Mouse (Mus musculus) c-Kit-positive CD71-positive TER-119-positive erythroid progenitor cells, embryonic 14.5 days (primary cell): Measurements from ENCODE around the gene Phox2a.
A peak's percentile ranks its signal among the peaks of the same experiment; 100 is the strongest.

Experiments used
- DNase-seq: peaks from one replicate; pipeline ENCODE4 v3.0.0-alpha.2; 2013; ENCODE audit warnings: low spot score

The Phox2a gene

DNA sequence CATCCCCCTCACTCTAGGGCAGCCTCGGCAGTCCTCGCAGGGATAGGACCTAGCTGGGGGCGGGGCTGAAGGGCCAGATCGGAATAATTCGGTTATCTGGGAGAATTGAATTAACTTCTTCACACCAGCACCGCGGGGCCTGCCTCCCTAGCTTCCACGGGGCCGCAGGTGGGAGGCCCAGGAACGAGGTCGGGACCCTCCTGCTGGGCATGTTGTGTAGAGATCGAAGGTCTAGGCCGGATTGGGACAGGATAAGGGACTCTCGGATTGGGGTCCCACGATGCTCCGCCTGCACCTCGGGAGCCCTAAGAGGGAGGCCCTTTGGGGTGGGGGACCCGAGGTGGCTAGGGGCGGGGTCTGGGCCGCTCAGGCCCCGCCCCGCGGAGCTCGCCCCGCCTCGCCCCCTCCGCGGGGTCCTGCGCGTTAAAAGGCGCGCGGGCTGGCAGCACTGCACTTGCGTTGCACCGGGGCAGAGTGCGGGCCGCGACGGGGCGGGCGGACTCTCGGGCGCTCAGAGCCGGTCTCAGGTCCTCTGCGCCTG, at the start of gene Phox2a:
TSS of gene Phox2a (plus strand) at position 453 of the 541 bp plus-strand sequence.
- no peak for DNase-seq

DNA sequence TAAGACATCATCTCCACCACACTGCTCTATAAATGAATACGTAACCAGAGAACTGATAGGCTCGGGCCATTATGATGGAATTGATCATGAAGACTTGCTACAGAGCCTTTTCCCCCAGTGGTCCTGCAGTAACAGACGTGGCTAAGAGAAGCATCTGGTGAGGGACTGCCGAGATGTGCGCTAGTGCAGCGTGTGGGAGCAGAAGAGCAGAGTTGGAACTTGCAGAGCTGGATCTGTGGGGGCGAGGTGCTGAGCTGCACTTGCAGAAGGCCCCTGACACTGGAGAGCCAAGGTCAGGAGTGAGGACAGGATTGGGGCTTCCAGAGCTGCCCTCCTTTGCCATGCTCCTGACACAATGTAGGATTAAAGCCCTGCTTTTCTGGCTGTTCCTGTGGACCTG, 48.1 kb upstream of the Phox2a start:
- DNase-seq = no peak

DNA sequence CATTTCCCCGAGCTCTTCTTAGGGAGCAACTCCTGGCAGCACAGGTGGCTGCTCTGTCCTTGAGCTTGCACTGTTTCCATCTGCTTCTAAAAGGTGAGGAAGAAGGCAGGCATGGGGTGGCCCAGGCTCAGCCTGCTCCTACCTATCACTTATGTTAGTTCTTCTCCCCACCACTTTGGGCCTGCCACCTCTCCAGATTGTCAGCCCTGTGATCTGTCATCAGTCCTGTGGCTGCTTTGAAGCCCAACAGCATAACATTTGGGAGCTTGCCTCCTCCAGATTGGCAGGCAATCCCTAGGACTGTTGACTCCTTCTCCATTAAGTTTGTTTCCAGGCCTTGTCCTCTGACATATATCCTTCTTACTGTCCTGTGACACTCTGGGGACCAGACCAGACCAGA, 46.5 kb upstream of the Phox2a start:
- DNase-seq = no peak

DNA sequence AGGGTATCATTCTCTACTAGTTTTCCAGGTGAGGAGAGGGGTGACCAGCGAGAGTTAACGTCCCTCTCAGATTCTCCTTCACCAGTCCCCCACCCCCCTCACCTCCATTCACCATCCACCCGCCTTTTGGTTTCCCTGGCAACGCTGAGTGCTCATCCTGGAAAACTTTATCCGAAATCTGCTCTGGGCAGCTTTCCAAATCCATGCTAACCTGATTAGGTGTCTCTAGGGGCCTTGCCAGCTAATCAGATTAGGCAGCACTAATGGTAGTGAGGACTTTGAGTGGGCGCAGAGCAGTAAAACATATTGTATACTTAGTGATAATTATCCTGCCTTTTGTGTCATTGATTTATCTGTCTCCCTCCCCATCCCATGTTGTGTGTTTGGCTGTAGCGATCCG, 45.4 kb upstream of the Phox2a start:
- DNase-seq = no peak

DNA sequence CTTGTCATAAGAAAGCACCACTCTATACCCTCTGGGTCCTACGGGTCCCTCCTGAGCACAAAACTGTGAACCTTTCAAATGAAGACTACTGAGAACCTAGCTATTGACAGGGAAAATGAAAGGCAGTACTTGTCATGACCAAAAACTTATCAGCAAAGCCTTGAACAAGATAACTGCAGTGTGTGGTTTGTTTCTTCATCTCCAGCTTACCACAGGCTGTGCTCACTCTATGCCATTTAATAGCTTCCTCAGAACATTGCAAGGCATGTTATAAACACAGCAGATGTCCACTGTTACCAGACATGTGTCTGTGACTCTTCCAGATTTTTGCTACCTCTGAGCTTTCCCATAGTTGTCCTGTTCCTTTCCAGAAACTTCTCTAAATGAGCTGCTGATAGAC, 41.1 kb upstream of the Phox2a start:
- DNase-seq = no peak

DNA sequence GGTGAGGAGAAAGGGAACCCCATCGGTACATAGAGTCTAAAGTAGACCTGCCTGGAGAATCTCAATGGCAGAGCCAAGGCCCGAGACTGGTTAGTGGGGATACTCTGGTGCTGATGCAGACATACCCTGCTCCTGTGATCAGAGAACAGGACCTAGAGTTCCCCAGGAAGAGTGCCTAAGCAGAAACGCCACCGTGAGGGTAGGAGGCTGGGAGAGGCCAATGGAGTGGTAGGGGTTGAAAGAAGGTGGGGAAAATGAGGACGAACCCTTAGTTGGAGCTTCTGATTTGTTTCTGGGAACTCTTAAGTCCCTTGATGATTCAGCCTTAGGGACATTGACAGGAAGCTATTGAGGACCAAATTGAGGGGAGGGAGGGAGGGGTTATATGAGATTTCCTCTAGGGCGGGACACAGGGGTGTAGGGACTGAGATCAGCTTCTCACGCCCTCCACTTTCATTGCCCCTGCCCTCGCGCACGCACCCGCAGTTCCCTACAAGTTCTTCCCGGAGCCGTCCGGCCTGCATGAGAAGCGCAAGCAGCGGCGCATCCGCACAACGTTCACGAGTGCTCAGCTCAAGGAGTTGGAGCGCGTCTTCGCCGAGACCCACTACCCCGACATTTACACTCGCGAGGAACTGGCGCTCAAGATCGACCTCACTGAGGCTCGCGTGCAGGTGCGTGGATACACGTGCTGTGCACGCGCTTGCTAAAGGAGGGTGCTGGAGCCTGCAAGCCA, 2.4 kb downstream of the Phox2a start:
- no peak for DNase-seq

DNA sequence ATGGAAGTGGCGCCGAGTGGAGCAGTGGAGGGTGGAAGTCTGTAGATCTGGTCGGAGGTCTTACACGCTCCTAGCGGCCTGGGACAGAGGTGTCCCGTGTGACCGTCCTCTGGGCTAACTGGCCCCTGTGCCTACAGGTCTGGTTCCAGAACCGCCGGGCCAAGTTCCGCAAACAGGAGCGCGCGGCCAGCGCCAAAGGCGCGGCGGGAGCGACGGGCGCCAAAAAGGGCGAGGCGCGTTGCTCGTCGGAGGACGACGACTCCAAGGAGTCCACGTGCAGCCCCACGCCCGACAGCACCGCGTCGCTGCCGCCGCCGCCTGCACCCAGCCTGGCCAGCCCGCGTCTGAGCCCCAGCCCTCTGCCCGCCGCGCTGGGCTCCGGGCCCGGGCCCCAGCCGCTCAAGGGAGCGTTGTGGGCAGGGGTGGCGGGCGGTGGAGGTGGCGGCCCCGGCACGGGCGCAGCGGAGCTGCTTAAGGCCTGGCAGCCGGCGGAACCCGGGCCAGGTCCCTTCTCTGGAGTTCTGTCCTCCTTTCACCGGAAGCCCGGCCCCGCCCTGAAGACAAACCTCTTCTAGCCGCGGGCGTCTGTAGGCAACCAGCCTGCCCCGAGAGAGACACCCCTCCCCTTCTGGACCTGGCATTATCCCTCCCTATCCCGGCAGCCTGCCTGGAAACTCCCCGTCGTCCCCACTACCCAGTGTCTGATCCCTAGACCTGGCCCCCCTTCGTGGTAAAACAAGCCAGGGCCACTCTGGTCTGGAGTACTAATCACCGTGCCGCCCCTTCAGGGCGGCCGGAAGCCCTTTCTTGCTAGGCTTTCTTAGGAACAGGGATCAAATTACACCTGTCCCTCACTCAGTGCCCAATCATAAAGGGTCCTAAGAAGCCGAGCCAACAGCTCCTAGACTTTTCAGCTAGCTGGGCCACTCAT, 3.7 kb downstream of the Phox2a start:
- no peak for DNase-seq

DNA sequence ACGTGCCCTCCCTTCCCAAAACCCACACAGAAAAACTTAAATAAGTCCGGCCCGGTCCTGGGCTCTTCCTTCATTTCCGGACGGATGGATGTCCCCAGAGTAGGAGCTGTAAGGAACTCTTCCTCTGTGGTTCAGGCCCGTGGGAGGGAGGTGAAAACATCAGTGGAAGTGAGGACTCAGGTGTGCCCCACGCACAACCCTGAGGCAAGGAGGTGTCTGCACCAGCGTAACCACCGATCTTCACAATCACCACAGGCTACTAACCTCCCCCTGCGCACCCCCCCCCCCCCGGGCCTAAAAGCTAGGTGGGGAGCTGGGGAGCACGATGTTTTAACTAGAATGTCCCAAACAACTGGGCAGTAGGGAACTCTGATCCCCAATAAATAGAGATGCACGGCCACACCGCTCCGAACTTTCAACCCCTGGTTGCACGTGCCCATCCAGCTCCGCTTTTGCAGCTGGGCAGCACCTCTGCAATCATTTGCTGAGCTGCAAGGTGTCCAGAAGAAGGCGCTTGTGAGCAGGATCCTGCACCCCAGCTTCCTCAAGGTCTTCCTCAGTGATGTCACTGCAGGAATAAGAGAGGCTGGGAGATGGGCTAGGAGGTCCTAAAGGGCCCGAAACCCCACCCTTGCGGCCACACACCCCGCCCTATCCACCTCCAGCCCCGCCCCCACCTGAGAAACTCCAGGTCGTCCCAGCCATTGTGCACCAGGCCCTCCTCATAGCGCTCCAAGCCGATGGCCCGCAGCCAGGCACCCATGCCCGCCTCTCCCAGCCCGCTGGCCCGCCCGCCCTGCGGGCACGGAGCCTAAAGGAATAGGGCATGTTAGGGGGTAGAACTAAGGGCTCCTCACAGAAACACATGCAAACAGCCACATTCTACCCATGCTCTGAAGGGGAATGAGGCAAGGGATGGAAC, 5.0 kb downstream of the Phox2a start:
- DNase-seq = no peak

DNA sequence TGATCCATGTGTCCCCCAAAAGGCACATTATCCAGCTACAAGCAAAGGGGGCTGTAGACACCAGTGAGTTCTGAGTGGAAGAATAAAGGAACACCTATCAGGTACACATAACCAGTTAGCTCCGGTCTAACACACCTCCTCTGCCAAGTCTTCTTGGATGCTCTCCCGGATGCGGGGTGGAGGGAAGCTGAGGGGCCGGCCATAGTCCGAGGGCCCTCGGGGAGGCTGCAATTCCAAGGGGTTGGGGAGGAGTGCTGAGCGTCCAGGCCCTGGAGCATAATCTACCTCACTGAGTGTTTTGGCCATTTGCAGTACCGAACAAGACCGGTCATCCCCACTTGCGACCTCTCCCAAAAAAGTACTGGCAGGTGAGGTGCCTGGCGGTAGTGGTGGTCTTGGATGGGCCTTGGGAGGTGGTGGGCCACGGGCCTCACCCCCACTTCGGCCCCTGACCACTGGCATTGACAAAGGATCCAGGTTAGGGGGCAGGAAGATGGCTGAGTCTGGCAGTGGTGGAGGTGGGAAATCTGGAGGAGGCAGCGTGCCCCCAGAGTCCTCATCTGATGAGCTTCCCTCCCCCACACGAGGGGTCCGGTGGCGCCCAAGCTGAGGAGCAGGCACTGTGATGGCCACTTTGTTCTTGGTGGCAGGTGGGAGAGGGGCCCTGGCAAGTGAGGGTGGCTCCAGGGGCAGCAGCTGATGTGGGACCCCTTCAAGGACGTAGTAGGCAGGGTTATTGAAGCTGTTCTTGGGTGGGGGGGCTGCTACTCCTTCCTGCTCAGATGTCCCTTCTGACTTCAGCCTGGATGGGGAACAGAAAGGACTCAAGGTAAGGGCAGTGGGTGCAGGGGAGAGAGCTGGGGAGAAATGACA, 5.9 kb downstream of the Phox2a start:
- no peak for DNase-seq

DNA sequence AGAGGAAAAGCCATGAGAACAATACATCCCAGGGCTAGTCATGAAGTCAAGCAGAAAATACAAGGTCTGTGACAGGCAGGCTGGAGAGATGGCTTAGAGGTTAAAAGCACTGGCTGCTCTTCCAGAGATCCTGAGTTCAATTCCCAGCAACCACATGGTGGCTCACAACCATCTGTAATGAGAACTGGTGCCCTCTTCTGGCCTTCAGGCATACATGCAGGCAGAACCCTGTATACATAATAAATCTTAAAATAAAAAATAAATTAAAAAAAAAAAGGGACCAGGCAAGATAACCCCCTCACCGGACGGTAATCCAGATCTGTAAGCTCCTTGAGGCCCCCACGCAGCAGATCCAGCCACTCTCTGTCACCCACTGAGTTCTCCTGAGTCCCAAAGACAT, 12.3 kb downstream of the Phox2a start:
- DNase-seq = no peak

DNA sequence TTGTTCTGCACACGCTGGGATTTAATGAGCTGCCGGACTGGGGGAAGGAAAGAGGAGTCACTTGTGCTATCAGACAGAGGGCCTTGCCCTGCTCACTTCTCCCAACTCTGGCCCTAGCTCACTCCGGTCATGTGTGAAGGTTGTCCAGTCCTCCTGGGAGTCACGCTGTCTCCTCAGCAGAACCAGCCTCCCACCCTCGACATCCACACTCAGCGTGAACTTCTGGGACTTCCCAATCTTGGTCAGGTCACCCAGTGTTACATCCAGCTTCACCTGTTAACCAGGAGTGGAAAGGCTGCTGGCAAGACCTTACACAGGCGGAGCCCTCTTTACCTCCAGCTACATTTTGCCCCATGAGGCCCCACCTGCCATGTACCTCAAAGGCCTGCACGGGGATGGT, 13.3 kb downstream of the Phox2a start:
- no peak for DNase-seq

DNA sequence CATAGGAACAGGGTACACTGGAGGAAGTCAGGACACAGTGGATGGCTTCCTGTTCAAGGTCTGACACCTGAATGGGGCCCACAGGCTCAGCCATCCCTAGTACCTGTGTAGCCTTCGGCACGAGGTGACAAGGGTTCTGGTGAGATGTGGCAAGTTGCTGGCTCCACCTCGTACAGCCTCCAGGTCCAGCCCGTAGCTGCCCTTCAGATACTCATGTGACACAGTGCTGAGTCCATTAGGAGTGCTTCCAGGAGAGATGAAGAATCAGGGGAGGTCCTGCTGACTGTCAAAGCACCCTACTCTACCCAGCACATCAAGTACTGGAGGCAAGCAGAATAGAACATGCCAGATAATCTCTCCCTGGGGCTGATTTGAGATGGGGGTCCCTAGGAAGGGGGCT, 14.3 kb downstream of the Phox2a start:
- no peak for DNase-seq

DNA sequence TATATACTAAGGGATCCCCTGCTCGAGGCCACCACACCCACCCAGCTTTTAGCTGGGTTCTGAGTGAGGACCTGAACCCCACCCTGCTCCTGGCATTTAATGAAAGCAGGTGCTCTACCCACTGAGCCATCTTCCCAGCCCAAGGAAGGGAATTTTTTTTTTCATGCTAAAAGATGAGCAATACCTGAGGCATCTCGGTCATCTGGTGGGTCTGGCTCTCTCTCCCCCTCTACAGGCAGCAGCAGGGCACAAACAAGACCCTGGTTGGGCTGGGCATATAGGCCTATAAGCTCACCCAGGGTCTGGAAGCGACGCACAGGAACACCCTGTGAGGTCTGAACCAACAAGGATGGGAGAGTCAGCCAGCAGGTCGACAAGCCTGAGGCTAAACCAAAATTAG, 15.2 kb downstream of the Phox2a start:
- DNase-seq = no peak

DNA sequence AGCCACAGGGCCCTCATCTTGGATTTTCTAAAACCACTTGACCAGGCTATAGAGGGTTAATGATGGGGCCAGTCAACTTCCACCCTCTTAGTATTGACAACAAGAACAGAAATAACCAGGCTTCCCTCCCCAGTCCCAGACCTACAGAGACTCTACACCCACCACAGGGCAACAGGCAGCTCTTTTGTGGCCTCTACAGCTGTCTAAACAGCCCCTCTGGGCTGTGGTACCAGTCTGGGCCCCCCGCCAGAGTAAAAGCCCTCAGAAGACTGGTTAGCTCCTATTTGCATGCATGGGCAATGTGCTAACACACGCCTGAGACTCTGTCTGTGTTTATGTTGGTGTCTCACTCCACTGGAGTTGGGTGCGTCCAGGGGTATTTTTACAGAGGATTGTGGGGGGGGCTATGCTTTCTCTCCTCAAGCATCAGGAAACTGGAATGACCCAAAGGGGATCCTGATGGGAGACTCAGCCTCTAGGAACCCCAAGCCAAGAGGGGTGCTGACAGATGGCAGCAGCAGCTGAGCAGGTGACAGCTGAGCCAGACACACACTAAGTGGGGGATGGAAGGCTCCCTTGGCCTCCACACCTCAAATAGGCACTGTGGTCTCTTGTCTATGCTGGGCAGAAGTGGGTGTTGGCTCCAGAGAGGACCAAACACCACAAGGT, 15.9 kb downstream of the Phox2a start:
- no peak for DNase-seq

DNA sequence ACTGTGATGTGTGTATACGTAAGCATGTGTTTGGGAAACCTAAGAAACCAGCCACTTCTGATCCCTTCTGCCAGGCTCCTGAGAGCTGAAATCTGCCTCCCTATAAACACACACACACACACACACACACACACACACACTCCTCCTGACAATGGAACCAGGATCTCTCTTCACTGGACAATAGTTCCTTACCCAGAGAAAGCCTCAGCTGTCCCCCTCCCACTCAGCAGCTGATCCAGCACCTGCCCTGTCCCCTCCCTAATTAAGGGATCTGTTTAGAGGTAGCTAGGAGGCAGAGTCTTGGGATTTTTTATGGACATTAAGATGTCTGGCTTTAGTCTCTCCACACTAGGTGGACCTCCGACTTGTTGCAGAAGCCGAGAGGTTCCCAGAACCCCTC, 16.8 kb downstream of the Phox2a start:
- no peak for DNase-seq

DNA sequence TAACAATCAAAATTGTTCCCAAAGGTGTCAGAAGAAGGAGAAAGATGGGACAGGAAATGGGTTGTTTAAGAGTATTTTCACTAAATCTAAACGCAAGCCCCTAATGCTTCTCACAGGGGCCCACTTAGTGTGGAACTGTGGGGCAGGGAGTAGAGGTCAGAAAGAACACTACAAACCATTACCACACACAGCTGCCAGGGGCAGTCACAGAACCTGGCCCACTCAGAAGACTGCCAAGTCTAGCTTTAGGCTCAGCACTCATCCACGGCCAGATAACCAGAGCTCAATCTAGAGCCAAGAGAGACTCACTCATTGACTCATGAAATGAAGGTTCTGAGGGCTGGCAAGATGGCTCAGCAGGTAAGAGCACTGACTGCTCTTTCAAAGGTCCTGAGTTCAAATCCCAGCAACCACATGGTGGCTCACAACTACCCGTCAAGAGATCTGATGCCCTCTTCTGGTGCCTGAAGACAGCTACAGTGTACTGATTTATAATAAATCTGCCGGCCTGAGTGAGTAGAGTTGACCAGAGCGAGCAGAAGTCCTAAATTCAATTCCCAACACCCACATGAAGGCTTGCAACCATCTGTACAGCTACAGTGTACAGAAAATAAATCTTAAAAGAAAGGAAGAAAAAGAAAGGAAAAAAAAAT, 17.5 kb downstream of the Phox2a start:
- DNase-seq = no peak

DNA sequence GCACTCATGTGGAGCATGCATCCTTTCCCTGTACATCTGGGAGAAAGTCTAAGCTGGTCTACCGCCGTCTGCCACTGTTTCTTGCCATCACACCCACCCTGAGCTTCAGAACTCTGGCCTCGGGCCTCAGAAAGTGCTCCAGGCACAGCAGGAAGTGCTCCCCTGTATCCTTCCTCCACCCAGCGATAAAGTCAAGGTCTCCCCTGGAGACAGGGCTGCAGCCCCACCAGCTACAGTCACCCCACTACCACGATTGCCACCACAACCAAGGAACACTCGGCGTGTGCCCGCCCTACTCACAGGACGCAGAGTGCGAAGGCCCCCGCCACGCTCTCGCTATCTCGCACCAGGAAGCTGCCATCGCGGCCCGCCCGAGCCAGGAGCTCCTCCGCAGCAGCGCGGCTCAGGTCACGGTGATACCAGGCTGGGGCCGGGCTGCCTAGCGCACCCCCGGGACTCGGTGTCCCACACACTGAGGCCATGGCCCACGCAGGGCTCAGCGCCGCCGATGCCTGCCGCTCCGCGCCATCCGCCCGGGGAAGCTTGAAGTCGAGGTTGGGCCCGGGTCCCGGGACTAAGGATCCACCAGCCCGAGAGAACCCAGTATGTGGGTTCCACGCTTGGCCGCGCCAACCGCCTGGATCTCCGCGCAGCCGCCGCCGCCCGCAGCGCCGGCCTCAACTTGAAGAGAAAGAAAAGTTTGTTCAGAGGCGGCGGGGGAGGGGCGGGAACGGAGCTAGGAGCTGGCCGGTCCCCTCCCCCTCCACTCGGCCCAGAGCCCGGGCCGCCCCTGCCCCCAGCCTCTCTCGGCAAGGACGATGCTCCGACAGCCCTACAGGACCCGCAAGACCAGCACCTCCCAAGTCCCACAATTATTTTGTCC, 18.4 kb downstream of the Phox2a start:
- peak; percentile 15 for DNase-seq

DNA sequence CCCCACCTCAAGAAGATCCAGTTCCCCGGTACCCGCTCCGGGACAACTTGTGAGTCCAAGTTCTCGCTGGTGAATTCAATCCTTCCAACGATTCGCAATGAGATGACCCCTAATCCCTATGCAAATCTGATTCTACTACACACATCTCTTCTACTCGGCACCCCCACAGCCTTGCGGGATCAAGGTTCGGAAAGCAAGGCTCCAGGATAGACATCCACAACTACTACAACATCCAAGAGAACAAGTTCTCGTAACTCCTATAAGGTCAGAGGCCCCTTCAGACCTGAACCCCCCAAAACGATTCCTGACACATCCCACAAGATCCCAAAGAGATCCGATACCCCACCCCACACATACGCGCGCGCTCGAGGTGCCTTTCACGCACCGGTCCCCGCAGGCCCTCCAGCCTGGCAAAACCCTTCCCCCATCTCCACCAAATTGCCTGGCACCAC, 19.1 kb downstream of the Phox2a start:
- DNase-seq = no peak
